Mouse (Mus musculus): ENCODE data around the gene Proser3. TPM values are rescaled to one million over a fixed set of nuclear protein-coding genes. Genes with fewer than 3 reads are reported as not detected.
"Not testable (repeated sequence)": the region's sequence is repeated elsewhere in the genome, so short reads cannot be mapped to it uniquely, and the experiment has no call there.

Proser3 gene
- total and polyA plus RNA-seq, 2 experiments from 2014 or later, result 3.0 to 14.0 TPM

- Histone ChIP-seq H3K9me3 (ENCODE audit: low read length) (no peaks in the 10 kb centered on the region), H3K36me3 (ENCODE audit: insufficient read depth, low read length) (peaks cover 16% of the 10 kb centered on the region), H3K9ac (replicated peaks; ENCODE audit: low read length) (no peak overlapping the region), H3K27me3 (ENCODE audit: insufficient read depth, low read length) (no peaks in the 10 kb centered on the region), H3K4me3 (ENCODE audit: low read length) (no peak overlapping the region), H3K4me2 (ENCODE audit: low read depth, low read length) (no peak overlapping the region), H3K4me1 (ENCODE audit: insufficient read depth, low read length) (0 out of 2 replicates have a peak, but pooled peaks cover 4% of the 10 kb centered on the region), H3K27ac (no peak overlapping the region; the same call in 1 of the 2 replicates)
- WGBS, result 44% methylated on average over 4 of the region's 4 CpGs
- ATAC-seq (peak; percentile 10; the same call in 1 of the 2 replicates), DNase-seq (ENCODE audit: low spot score) (peak; percentile 37)
- TF ChIP-seq CTCF (IDR thresholded peaks at IDR 0.05; ENCODE audit: low read depth), result no peak
These were observed 31.7 kb downstream of the Proser3 start for GRCm38 (mm10) chr7:30520396-30520795.

GRCm38 (mm10) chr7:30518325-30518724, 33.8 kb downstream of the Proser3 start:
- H3K4me1 ChIP-seq (ENCODE audit: insufficient read depth, low read length), result 0 out of 2 replicates have a peak, but pooled peaks cover 4% of the 10 kb centered on the region
- DNase-seq (ENCODE audit: low spot score) (no peak), ATAC-seq (no peak)
- 0 out of 2 replicates have a peak, but pooled peaks cover 2% of the 10 kb centered on the region for H3K36me3 ChIP-seq (ENCODE audit: insufficient read depth, low read length)
- no peaks in the 10 kb centered on the region for H3K27me3 ChIP-seq (ENCODE audit: insufficient read depth, low read length)
- no peaks in the 10 kb centered on the region for H3K9me3 ChIP-seq (ENCODE audit: low read length)
- H3K4me2 ChIP-seq (ENCODE audit: low read depth, low read length), result no peak overlapping the region
- 0 out of 2 replicates have a peak, but pooled peaks have one; percentile 10 for TF ChIP-seq CTCF (IDR thresholded peaks at IDR 0.05; ENCODE audit: low read depth)
- no peak overlapping the region for H3K4me3 ChIP-seq (ENCODE audit: low read length)
- WGBS, result 49% methylated on average over 8 of the region's 8 CpGs
- H3K27ac ChIP-seq, result no peak overlapping the region
- no peak overlapping the region for H3K9ac ChIP-seq (replicated peaks; ENCODE audit: low read length)

- TF ChIP-seq CTCF (IDR thresholded peaks at IDR 0.05; ENCODE audit: low read depth), result no peak
- Histone ChIP-seq H3K27ac (no peak overlapping the region), H3K4me3 (ENCODE audit: low read length) (no peak overlapping the region), H3K27me3 (ENCODE audit: insufficient read depth, low read length) (no peaks in the 10 kb centered on the region), H3K36me3 (ENCODE audit: insufficient read depth, low read length) (no peaks in the 10 kb centered on the region), H3K4me1 (ENCODE audit: insufficient read depth, low read length) (0 out of 2 replicates have a peak, but pooled peaks cover 2% of the 10 kb centered on the region), H3K9me3 (ENCODE audit: low read length) (no peaks in the 10 kb centered on the region), H3K4me2 (ENCODE audit: low read depth, low read length) (no peak overlapping the region), H3K9ac (replicated peaks; ENCODE audit: low read length) (no peak overlapping the region)
- WGBS, result 60% methylated on average over 24 of the region's 24 CpGs
- ATAC-seq (no peak), DNase-seq (ENCODE audit: low spot score) (no peak)
These were observed 36.9 kb downstream of the Proser3 start for GRCm38 (mm10) chr7:30515003-30515760.

- Histone ChIP-seq H3K27ac (no peak overlapping the region), H3K9ac (replicated peaks; ENCODE audit: low read length) (no peak overlapping the region), H3K4me3 (ENCODE audit: low read length) (no peak overlapping the region), H3K9me3 (ENCODE audit: low read length) (no peaks in the 10 kb centered on the region), H3K27me3 (ENCODE audit: insufficient read depth, low read length) (no peaks in the 10 kb centered on the region), H3K4me1 (ENCODE audit: insufficient read depth, low read length) (no peaks in the 10 kb centered on the region), H3K36me3 (ENCODE audit: insufficient read depth, low read length) (no peaks in the 10 kb centered on the region), H3K4me2 (ENCODE audit: low read depth, low read length) (no peak overlapping the region)
- 75% methylated on average over 4 of the region's 4 CpGs for WGBS
- ATAC-seq (no peak), DNase-seq (ENCODE audit: low spot score) (no peak)
- TF ChIP-seq CTCF (IDR thresholded peaks at IDR 0.05; ENCODE audit: low read depth), result no peak
These were observed 44.0 kb downstream of the Proser3 start for GRCm38 (mm10) chr7:30508061-30508460.

GRCm38 (mm10) chr7:30501159-30501558, 50.9 kb downstream of the Proser3 start:
- H3K27me3 ChIP-seq (ENCODE audit: insufficient read depth, low read length); H3K36me3 ChIP-seq (ENCODE audit: insufficient read depth, low read length); ATAC-seq; H3K9ac ChIP-seq (replicated peaks; ENCODE audit: low read length); DNase-seq (ENCODE audit: low spot score); H3K9me3 ChIP-seq (ENCODE audit: low read length); H3K4me2 ChIP-seq (ENCODE audit: low read depth, low read length); H3K27ac ChIP-seq; H3K4me1 ChIP-seq (ENCODE audit: insufficient read depth, low read length); H3K4me3 ChIP-seq (ENCODE audit: low read length): not testable (repeated sequence)
- TF ChIP-seq CTCF (IDR thresholded peaks at IDR 0.05; ENCODE audit: low read depth), result peak; percentile 34
- 67% methylated on average over 5 of the region's 5 CpGs for WGBS

GRCm38 (mm10) chr7:30495506-30496042, 56.5 kb downstream of the Proser3 start:
- not testable (repeated sequence) for ATAC-seq; H3K4me3 ChIP-seq (ENCODE audit: low read length); H3K4me1 ChIP-seq (ENCODE audit: insufficient read depth, low read length); H3K9me3 ChIP-seq (ENCODE audit: low read length); DNase-seq (ENCODE audit: low spot score); H3K36me3 ChIP-seq (ENCODE audit: insufficient read depth, low read length); H3K27me3 ChIP-seq (ENCODE audit: insufficient read depth, low read length); H3K9ac ChIP-seq (replicated peaks; ENCODE audit: low read length); H3K27ac ChIP-seq; H3K4me2 ChIP-seq (ENCODE audit: low read depth, low read length)
- WGBS, result 59% methylated on average over 5 of the region's 5 CpGs
